Mouse (Mus musculus) hematopoietic stem cell, adult 5-6 weeks (primary cell): Measurements from ENCODE around the gene Slc22a14. TPM values are rescaled to one million over a fixed set of nuclear protein-coding genes. Genes with fewer than 3 reads are reported as not detected.
A peak's percentile ranks its signal among the peaks of the same experiment; 100 is the strongest.

Source experiments
- ATAC-seq, 2 experiments: fragments of 125-278 bp in 1 of 2; replicated peaks in 1 of 2; 2 replicates each; pipeline ENCODE4 v1.8.0; 2016 to 2017; ENCODE audit warnings: inconsistent platforms in 2 of 2, mild to moderate bottlenecking in 2 of 2, moderate number of reproducible peaks in 2 of 2, low read depth in 1 of 2, moderate TSS enrichment in 1 of 2; ENCODE audit not compliant: low FRiP score in 2 of 2, poor library complexity in 2 of 2, severe bottlenecking in 2 of 2, insufficient read depth in 1 of 2, low TSS enrichment in 1 of 2
- total RNA-seq: library from RNA; stranded (forward); fragments of 172-1452, 232-1000 nt; gene quantifications from 2 replicates; pipeline ENCODE4 v1.2.3, GENCODE M21; 2017

Slc22a14 gene
- total RNA-seq, 1 experiment from 2014 or later: not detected

- no peak for ATAC-seq
Observed at GRCm38 (mm10) chr9:119199151-119199861, 166.0 kb downstream of the Slc22a14 start.

- ATAC-seq: peak in 1 of 2 experiments; percentile 53; a peak in 2 of 4 replicates
Observed at GRCm38 (mm10) chr9:119192202-119192990, 173.0 kb downstream of the Slc22a14 start.

GRCm38 (mm10) chr9:119181241-119181728 lies 184.1 kb downstream of the Slc22a14 start:
- no peak for ATAC-seq

- ATAC-seq: no peak
Observed at GRCm38 (mm10) chr9:119179292-119179691, 186.1 kb downstream of the Slc22a14 start.

- no peak for ATAC-seq
Observed at GRCm38 (mm10) chr9:119167608-119168007, 197.7 kb downstream of the Slc22a14 start.

- no peak for ATAC-seq
Observed at GRCm38 (mm10) chr9:119165548-119165947, 199.8 kb downstream of the Slc22a14 start.

GRCm38 (mm10) chr9:119164743-119165142 lies 200.6 kb downstream of the Slc22a14 start:
- no peak for ATAC-seq

- no peak for ATAC-seq
Observed at GRCm38 (mm10) chr9:119160689-119161088, 204.7 kb downstream of the Slc22a14 start.

GRCm38 (mm10) chr9:119158861-119159260 lies 206.5 kb downstream of the Slc22a14 start, which contains the start of gene Gm47289:
Gm47289 (plus strand) TSS chr9:119159161.
- ATAC-seq: no peak

- peak; percentile 70 to 77 for ATAC-seq
Observed at GRCm38 (mm10) chr9:119156278-119157201, 208.8 kb downstream of the Slc22a14 start, which contains the start of gene Acaa1b. Acaa1b (minus strand) TSS chr9:119157093.

GRCm38 (mm10) chr9:119155826-119156225 lies 209.5 kb downstream of the Slc22a14 start:
- no peak for ATAC-seq

GRCm38 (mm10) chr9:119155416-119155815 lies 209.9 kb downstream of the Slc22a14 start:
- no peak for ATAC-seq

- ATAC-seq: no peak
Observed at GRCm38 (mm10) chr9:119151751-119152150, 213.6 kb downstream of the Slc22a14 start.

- ATAC-seq: 0 out of 4 replicates have a peak, but pooled peaks have one; percentile 5 to 43
Observed at GRCm38 (mm10) chr9:119149601-119150000, 215.8 kb downstream of the Slc22a14 start.

GRCm38 (mm10) chr9:119146098-119146770 lies 219.1 kb downstream of the Slc22a14 start:
- no peak for ATAC-seq

GRCm38 (mm10) chr9:119145638-119146037 lies 219.7 kb downstream of the Slc22a14 start:
- ATAC-seq: no peak

GRCm38 (mm10) chr9:119145137-119145536 lies 220.2 kb downstream of the Slc22a14 start:
- no peak for ATAC-seq
